Mouse (Mus musculus) left cerebral cortex, postnatal 36 days (tissue): Measurements from ENCODE around the gene Pnkd. TPM values are rescaled to one million over a fixed set of nuclear protein-coding genes. Genes with fewer than 3 reads are reported as not detected.
A peak's percentile ranks its signal among the peaks of the same experiment; 100 is the strongest.
"Not testable (repeated sequence)": the region's sequence is repeated elsewhere in the genome, so short reads cannot be mapped to it uniquely, and the experiment has no call there.

Source experiments
- DNase-seq, 2 experiments: peaks; one replicate each; pipeline ENCODE4 v3.0.0; 2021 to 2022; ENCODE audit warnings: low spot score in 2 of 2, mixed read lengths in 1 of 2
- intact Hi-C: fragments of 180-260 bp; cut with DNase I; formaldehyde crosslinking; loops from one replicate; pipeline ENCODE4 v1.15.1; 2025
- total RNA-seq, 2 experiments: library from RNA; stranded (reverse); gene quantifications; 2 replicates each; pipeline ENCODE4 v1.2.3; 2021

Pnkd gene
- total RNA-seq, 2 experiments from 2014 or later, result 151 to 166 TPM

GRCm38 (mm10) chr1:74309767-74310166 lies 25.0 kb downstream of the Pnkd start:
- intact Hi-C loops, result no loop called here

GRCm38 (mm10) chr1:74313049-74313692 lies 28.4 kb downstream of the Pnkd start:
- peak in 1 of 2 experiments; percentile 42 for DNase-seq
- intact Hi-C loops, result loop anchor here (1.0 to 2.0 kb wide), 2 partner anchors 50 to 139 kb away; partner anchors contain the start of gene Catip

More at GRCm38 (mm10) chr1:74309767-74310166, 25.0 kb downstream of the Pnkd start:
- no peak for DNase-seq

- DNase-seq, result no peak
- intact Hi-C loops, result no loop called here
Observed at GRCm38 (mm10) chr1:74314796-74315195, 30.1 kb downstream of the Pnkd start.

GRCm38 (mm10) chr1:74316114-74316827 lies 31.5 kb downstream of the Pnkd start:
- no peak for DNase-seq
- intact Hi-C loops, result no loop called here

- DNase-seq, result no peak
- intact Hi-C loops, result no loop called here
Observed at GRCm38 (mm10) chr1:74318711-74319110, 34.0 kb downstream of the Pnkd start.

GRCm38 (mm10) chr1:74321396-74321795 lies 36.7 kb downstream of the Pnkd start:
- intact Hi-C loops, result no loop called here
- no peak for DNase-seq

- DNase-seq, intact Hi-C loops: not testable (repeated sequence)
Observed at GRCm38 (mm10) chr1:74326916-74327315, 42.2 kb downstream of the Pnkd start.

GRCm38 (mm10) chr1:74329899-74330431 lies 45.2 kb downstream of the Pnkd start:
- intact Hi-C loops, result loop anchor here (5.0 kb wide), 1 partner anchor 57 kb away; no protein-coding TSS in a partner anchor
- no peak for DNase-seq

- no peak for DNase-seq
- intact Hi-C loops, result loop anchor here (5.0 kb wide), 1 partner anchor 56 kb away; no protein-coding TSS in a partner anchor
Observed at GRCm38 (mm10) chr1:74331046-74331681, 46.4 kb downstream of the Pnkd start.

- intact Hi-C loops, result loop anchor here (5.0 kb wide), 1 partner anchor 55 kb away; no protein-coding TSS in a partner anchor
- peak; percentile 94 to 97 for DNase-seq
Observed at GRCm38 (mm10) chr1:74332241-74332763, 47.6 kb downstream of the Pnkd start.

- intact Hi-C loops, result loop anchor here (5.0 kb wide), 1 partner anchor 54 kb away; no protein-coding TSS in a partner anchor
- DNase-seq, result no peak
Observed at GRCm38 (mm10) chr1:74332930-74333329, 48.2 kb downstream of the Pnkd start.

GRCm38 (mm10) chr1:74334607-74335006 lies 49.9 kb downstream of the Pnkd start:
- intact Hi-C loops, result loop anchor here (5.0 kb wide), 1 partner anchor 53 kb away; no protein-coding TSS in a partner anchor
- no peak for DNase-seq

- no peak for DNase-seq
- intact Hi-C loops, result no loop called here
Observed at GRCm38 (mm10) chr1:74335033-74335432, 50.3 kb downstream of the Pnkd start.

- DNase-seq, result no peak
- intact Hi-C loops, result no loop called here
Observed at GRCm38 (mm10) chr1:74335436-74336170, 50.9 kb downstream of the Pnkd start.

- DNase-seq, result no peak
- intact Hi-C loops, result no loop called here
Observed at GRCm38 (mm10) chr1:74337241-74337771, 52.6 kb downstream of the Pnkd start.

GRCm38 (mm10) chr1:74338013-74338412 lies 53.3 kb downstream of the Pnkd start:
- intact Hi-C loops, result no loop called here
- DNase-seq, result no peak

GRCm38 (mm10) chr1:74338626-74339025 lies 53.9 kb downstream of the Pnkd start:
- intact Hi-C loops, result no loop called here
- no peak for DNase-seq

- no peak for DNase-seq
- intact Hi-C loops, result no loop called here
Observed at GRCm38 (mm10) chr1:74339917-74340316, 55.2 kb downstream of the Pnkd start.

GRCm38 (mm10) chr1:74340361-74340764 lies 55.6 kb downstream of the Pnkd start:
- intact Hi-C loops, result no loop called here
- DNase-seq, result peak; percentile 41 to 42
